Mouse (Mus musculus): ENCODE results near the gene Tspan8.

- no peak for TF ChIP-seq CTCF (IDR thresholded peaks at IDR 0.05; ENCODE audit: borderline replicate concordance, insufficient read depth, low read depth, low read length)
- no peak for TF ChIP-seq POLR2A (IDR thresholded peaks at IDR 0.05; ENCODE audit: borderline replicate concordance, insufficient read depth, low read length)
Observed at GRCm38 (mm10) chr10:115774451-115774850, 42.2 kb upstream of the Tspan8 start.

Measured in cerebellum, adult 2 months (tissue).